Mouse (Mus musculus) kidney, embryonic 14.5 days (tissue): ENCODE data around the gene Rnaseh2c. TPM values are rescaled to one million over a fixed set of nuclear protein-coding genes. Genes with fewer than 3 reads are reported as not detected.

Experiments
- ATAC-seq: fragments of 200-750 bp; cut with Nextera tagmentation; 2 replicates; pipeline ENCODE4 v1.8.0; 2017; ENCODE audit warnings: moderate number of reproducible peaks, mild to moderate bottlenecking, moderate TSS enrichment, moderate library complexity; ENCODE audit not compliant: low FRiP score, low TSS enrichment
- H3K27ac ChIP-seq: fragments of 300-500 bp; sonication (generic); 2 replicates; pipeline ENCODE4 v1.5.1; 2014; ENCODE audit warnings: low read depth, mild to moderate bottlenecking, low read length, moderate library complexity, mixed read lengths
- H3K27me3 ChIP-seq: fragments of 300-500 bp; sonication (generic); 2 replicates; pipeline ENCODE4 v1.6.1; 2014; ENCODE audit warnings: mild to moderate bottlenecking, low read length; ENCODE audit not compliant: control insufficient read depth, insufficient read depth
- H3K36me3 ChIP-seq: fragments of 300-500 bp; sonication (generic); 2 replicates; pipeline ENCODE4 v1.6.1; 2014; ENCODE audit warnings: low read length, mixed read lengths; ENCODE audit not compliant: control insufficient read depth, insufficient read depth
- H3K4me1 ChIP-seq: fragments of 300-500 bp; sonication (generic); 2 replicates; pipeline ENCODE4 v1.6.1; 2014; ENCODE audit warnings: low read length, mixed read lengths; ENCODE audit not compliant: control insufficient read depth, insufficient read depth
- H3K4me2 ChIP-seq: fragments of 300-500 bp; sonication (generic); replicated peaks from 2 replicates; pipeline ENCODE4 v1.6.1; 2014; ENCODE audit warnings: low read depth, mild to moderate bottlenecking, low read length
- H3K4me3 ChIP-seq: fragments of 300-500 bp; sonication (generic); 2 replicates; pipeline ENCODE4 v1.5.1; 2014; ENCODE audit warnings: mild to moderate bottlenecking, low read length
- H3K9ac ChIP-seq: fragments of 300-500 bp; sonication (generic); 2 replicates; pipeline ENCODE4 v1.6.1; 2014; ENCODE audit warnings: low read depth, mild to moderate bottlenecking, low read length, moderate library complexity
- H3K9me3 ChIP-seq: fragments of 300-500 bp; sonication (generic); 2 replicates; pipeline ENCODE4 v1.6.1; 2016; ENCODE audit warnings: low read length; ENCODE audit not compliant: control insufficient read depth
- WGBS: fragments of 180-500 bp; shearing (Covaris S2); extraction: QIAGEN DNeasy Blood & Tissue Kit; methylation state at CpG from one replicate; pipeline ENCODE4 v1.1.7; 2014; 5-methylcytosine and 5-hydroxymethylcytosine counted together
- polyA plus RNA-seq: library from polyadenylated mRNA; unstranded; fragments of >200 nt; fragmentation: Nextera tagmentation; extraction: Ambion mirVana; gene quantifications from 2 replicates; pipeline ENCODE4 v1.2.1, GENCODE M21; 2014

The Rnaseh2c gene
- polyA plus RNA-seq, 1 experiment from 2014 or later: 159 TPM

- Histone ChIP-seq H3K27ac (peak overlapping the region; percentile 91), H3K4me2 (peak overlapping the region; percentile 70), H3K27me3 (peaks cover 54% of the 10 kb centered on the region), H3K9me3 (no peaks in the 10 kb centered on the region), H3K9ac (peak overlapping the region; percentile 69), H3K4me1 (peaks cover 27% of the 10 kb centered on the region), H3K4me3 (peak overlapping the region; percentile 48), H3K36me3 (no peaks in the 10 kb centered on the region)
- 5% methylated on average over 10 of the region's 10 CpGs for WGBS
- no peak for ATAC-seq
Measured at GRCm38 (mm10) chr19:5561252-5561790, 40.4 kb upstream of the Rnaseh2c start.

GRCm38 (mm10) chr19:5561886-5562285 lies 39.8 kb upstream of the Rnaseh2c start:
- no peak for ATAC-seq
- Histone ChIP-seq H3K4me2 (peak overlapping the region; percentile 70), H3K36me3 (no peaks in the 10 kb centered on the region), H3K4me3 (no peak overlapping the region; the same call in 1 of the 2 replicates), H3K9me3 (no peaks in the 10 kb centered on the region), H3K27me3 (peaks cover 59% of the 10 kb centered on the region), H3K27ac (peak overlapping the region; percentile 63), H3K9ac (no peak overlapping the region), H3K4me1 (peaks cover 33% of the 10 kb centered on the region)
- WGBS: 28% methylated on average over 3 of the region's 3 CpGs

DNA sequence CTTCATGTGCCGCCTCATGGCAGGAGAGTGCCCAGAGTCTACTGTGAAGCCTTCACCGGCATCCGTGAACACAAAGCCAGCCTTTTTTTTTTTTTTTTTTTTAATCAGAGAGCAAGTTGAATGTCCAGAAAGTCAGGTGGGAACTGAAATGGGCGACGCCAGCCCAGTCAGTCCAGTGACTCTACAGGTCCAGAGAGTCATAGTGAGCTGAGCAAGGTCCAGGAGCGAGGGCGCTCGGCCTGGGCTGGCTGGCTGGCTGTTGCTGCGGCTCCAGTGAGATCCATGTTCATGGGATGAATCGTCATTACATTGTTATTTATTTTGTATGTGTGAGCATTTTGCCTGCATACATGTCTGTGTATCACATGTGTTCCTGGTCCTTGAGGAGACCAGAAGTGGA lies 38.9 kb upstream of the Rnaseh2c start:
- no peak overlapping the region for H3K9ac ChIP-seq
- H3K9me3 ChIP-seq: no peaks in the 10 kb centered on the region
- H3K27ac ChIP-seq: no peak overlapping the region
- WGBS: 90% methylated on average over 10 of the region's 10 CpGs
- H3K4me2 ChIP-seq: no peak overlapping the region
- no peaks in the 10 kb centered on the region for H3K36me3 ChIP-seq
- no peak overlapping the region for H3K4me3 ChIP-seq
- H3K4me1 ChIP-seq: peaks cover 32% of the 10 kb centered on the region
- ATAC-seq: no peak
- H3K27me3 ChIP-seq: peaks cover 59% of the 10 kb centered on the region

GRCm38 (mm10) chr19:5566316-5566715 lies 35.4 kb upstream of the Rnaseh2c start:
- H3K9ac ChIP-seq: no peak overlapping the region
- H3K27me3 ChIP-seq: peaks cover 25% of the 10 kb centered on the region
- H3K4me3 ChIP-seq: no peak overlapping the region; the same call in 1 of the 2 replicates
- WGBS: 60% methylated on average over 5 of the region's 5 CpGs
- H3K36me3 ChIP-seq: peaks cover 22% of the 10 kb centered on the region
- no peak overlapping the region for H3K27ac ChIP-seq
- H3K4me1 ChIP-seq: peaks cover 14% of the 10 kb centered on the region
- H3K9me3 ChIP-seq: no peaks in the 10 kb centered on the region
- peak overlapping the region; percentile 94; the same call in 1 of the 2 replicates for H3K4me2 ChIP-seq
- ATAC-seq: no peak

DNA sequence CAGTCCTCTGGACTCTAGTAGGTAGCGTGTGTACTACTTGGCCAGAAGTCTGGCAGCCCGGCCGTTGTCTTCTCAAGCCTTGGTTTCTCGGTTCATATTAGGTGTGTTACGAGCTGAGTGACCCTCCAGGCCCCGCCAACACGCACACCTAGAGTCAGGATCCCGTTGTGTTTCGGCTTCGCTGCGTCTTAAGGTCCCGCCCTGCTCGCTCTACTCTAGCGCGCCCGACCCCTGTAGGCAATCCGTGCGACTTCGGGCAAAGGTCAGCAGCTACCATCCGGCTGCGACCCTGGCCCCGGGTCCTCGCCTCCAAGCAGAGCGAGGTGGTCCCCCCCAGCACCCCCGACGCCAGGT lies 34.5 kb upstream of the Rnaseh2c start:
- peak; percentile 45 for ATAC-seq
- Histone ChIP-seq H3K4me3 (peak overlapping the region; percentile 63), H3K9ac (peak overlapping the region; percentile 71), H3K27ac (peak overlapping the region; percentile 90), H3K4me2 (peak overlapping the region; percentile 94), H3K27me3 (peaks cover 17% of the 10 kb centered on the region; the same call in 1 of the 2 replicates), H3K4me1 (peaks cover 14% of the 10 kb centered on the region), H3K36me3 (peaks cover 22% of the 10 kb centered on the region), H3K9me3 (no peaks in the 10 kb centered on the region)
- 2% methylated on average over 26 of the region's 26 CpGs for WGBS

- peaks cover 12% of the 10 kb centered on the region; the same call in 1 of the 2 replicates for H3K27me3 ChIP-seq
Measured at GRCm38 (mm10) chr19:5567534-5568469, 33.9 kb upstream of the Rnaseh2c start, which contains the start of gene Ap5b1. Ap5b1 (plus strand) TSS chr19:5568025.

GRCm38 (mm10) chr19:5568470-5569140 lies 33.1 kb upstream of the Rnaseh2c start:
- H3K4me2 ChIP-seq: peak overlapping the region; percentile 94
- peak overlapping the region; percentile 63 for H3K4me3 ChIP-seq
- H3K4me1 ChIP-seq: peaks cover 14% of the 10 kb centered on the region
- H3K27ac ChIP-seq: peak overlapping the region; percentile 90; the same call in 1 of the 2 replicates
- H3K9ac ChIP-seq: peak overlapping the region; percentile 71; the same call in 1 of the 2 replicates
- peak; percentile 3; the same call in 1 of the 2 replicates for ATAC-seq
- H3K36me3 ChIP-seq: peaks cover 22% of the 10 kb centered on the region
- no peaks in the 10 kb centered on the region for H3K9me3 ChIP-seq
- H3K27me3 ChIP-seq: peaks cover 12% of the 10 kb centered on the region; the same call in 1 of the 2 replicates
- whole genome bisulfite sequencing: 11% methylated on average over 27 of the region's 27 CpGs

More at GRCm38 (mm10) chr19:5567534-5568469, 33.9 kb upstream of the Rnaseh2c start, which contains the start of gene Ap5b1:
- Histone ChIP-seq H3K4me1 (peaks cover 14% of the 10 kb centered on the region), H3K9me3 (no peaks in the 10 kb centered on the region), H3K27ac (peak within 1 kb of the TSS; percentile 90), H3K4me2 (peak within 1 kb of the TSS; percentile 94), H3K9ac (peak within 1 kb of the TSS; percentile 71), H3K36me3 (peaks cover 22% of the 10 kb centered on the region), H3K4me3 (peak within 1 kb of the TSS; percentile 63)
- WGBS: under 1% methylated on average over 79 of the region's 102 CpGs
- peak; percentile 89 for ATAC-seq

DNA sequence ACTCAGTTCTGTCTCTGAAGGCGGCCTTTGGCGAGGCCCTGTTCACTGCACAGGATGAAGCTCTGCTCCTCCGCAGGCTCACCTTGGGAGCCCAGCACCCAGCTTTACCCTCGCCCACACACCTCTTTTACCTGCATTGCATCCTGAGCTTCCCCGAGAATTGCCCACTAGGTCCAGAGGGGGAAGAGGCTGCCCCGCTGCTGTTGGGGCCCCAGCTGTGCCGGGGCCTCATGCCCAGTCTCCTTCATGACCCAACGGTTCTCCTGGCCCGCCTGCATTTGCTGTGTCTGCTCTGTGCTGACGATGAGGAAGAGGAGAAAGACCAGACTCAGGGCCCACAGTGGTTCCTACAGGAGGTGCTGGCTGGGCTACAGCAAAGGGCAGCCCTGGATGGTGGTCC lies 32.2 kb upstream of the Rnaseh2c start:
- no peak overlapping the region for H3K4me2 ChIP-seq
- WGBS: 91% methylated on average over 10 of the region's 10 CpGs
- ATAC-seq: no peak

More for the DNA sequence above, 32.2 kb upstream of the Rnaseh2c start:
- peaks cover 9% of the 10 kb centered on the region; the same call in 1 of the 2 replicates for H3K27me3 ChIP-seq
- H3K27ac ChIP-seq: no peak overlapping the region
- peaks cover 22% of the 10 kb centered on the region for H3K36me3 ChIP-seq
- H3K4me3 ChIP-seq: no peak overlapping the region
- H3K9me3 ChIP-seq: no peaks in the 10 kb centered on the region
- H3K9ac ChIP-seq: no peak overlapping the region
- peaks cover 14% of the 10 kb centered on the region for H3K4me1 ChIP-seq
